Mouse (Mus musculus): ENCODE results near the gene Xlr4c. TPM values are rescaled to one million over a fixed set of nuclear protein-coding genes. Genes with fewer than 3 reads are reported as not detected.
"Not testable (repeated sequence)": the region's sequence is repeated elsewhere in the genome, so short reads cannot be mapped to it uniquely, and the experiment has no call there.

Gene Xlr4c
- polyA plus RNA-seq (2015; fragmentation: Nextera tagmentation; extraction: Ambion mirVana) = 0.40 and 0.63 TPM in 2 replicates

DNA sequence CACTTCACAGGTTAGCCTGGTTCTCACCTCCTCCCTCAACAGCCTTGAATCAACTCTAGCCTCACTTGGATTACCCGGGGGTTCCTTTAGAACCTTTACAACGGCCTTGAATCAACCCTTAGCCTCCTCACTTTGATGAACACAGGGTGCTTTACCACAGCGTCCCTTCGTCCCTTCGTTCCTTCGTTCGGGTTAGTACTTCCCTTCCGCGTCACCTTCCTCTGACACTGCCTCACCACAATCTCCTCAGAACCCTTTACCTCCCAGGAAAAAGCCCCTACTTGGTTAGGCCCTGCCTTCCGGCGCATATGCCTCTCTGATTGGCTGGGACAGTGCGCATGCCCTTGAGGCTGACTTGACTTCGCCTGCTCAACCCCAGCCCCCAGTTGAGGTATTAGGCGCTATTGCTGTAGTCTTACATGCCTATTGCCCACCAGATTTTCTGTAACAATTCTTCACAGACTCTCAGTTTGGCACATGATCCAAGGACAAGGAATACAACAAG is at the start of gene Xlr4c:
TSS of gene Xlr4c (minus strand) at position 310 of the 505 bp plus-strand sequence.
- not testable (repeated sequence) for H3K27ac ChIP-seq (ENCODE audit: low read depth, low read length); ATAC-seq; H3K36me3 ChIP-seq (ENCODE audit: control insufficient read depth, insufficient read depth); H3K4me2 ChIP-seq (replicated peaks; ENCODE audit: low read depth); H3K9ac ChIP-seq (ENCODE audit: low read depth, low read length); H3K27me3 ChIP-seq (replicated peaks; ENCODE audit: control insufficient read depth, insufficient read depth, low read length); H3K4me3 ChIP-seq (ENCODE audit: low read depth, low read length); H3K9me3 ChIP-seq (ENCODE audit: control insufficient read depth); H3K4me1 ChIP-seq (replicated peaks; ENCODE audit: control insufficient read depth, insufficient read depth, low read length)
- WGBS = 84% methylated on average over 13 of the region's 14 CpGs

DNA sequence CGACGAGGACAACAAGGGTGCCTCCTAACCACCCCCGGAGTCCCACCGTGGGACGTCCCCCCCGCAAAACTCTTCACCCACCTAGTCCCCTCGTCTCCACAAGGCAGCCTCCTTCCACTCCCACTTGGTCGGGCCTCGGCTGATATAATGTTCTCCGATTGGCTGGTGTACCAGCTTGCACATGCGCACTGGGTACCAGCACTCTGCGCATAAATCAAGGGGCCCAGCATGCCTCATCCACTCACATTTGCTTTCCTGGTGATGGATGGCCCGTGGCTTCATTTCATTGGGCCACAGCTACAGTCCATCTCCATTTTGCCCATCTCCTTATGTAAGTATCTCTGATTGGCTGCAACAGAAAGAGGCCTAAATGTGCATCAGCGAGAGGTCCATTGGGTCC is 22.3 kb upstream of the Xlr4c start, which contains the start of gene Xlr3c:
TSS of gene Xlr3c (minus strand) at position 121 of the 400 bp plus-strand sequence.
- H3K4me2 ChIP-seq (replicated peaks; ENCODE audit: low read depth); H3K4me3 ChIP-seq (ENCODE audit: low read depth, low read length); H3K27me3 ChIP-seq (replicated peaks; ENCODE audit: control insufficient read depth, insufficient read depth, low read length); H3K36me3 ChIP-seq (ENCODE audit: control insufficient read depth, insufficient read depth); H3K9me3 ChIP-seq (ENCODE audit: control insufficient read depth); H3K4me1 ChIP-seq (replicated peaks; ENCODE audit: control insufficient read depth, insufficient read depth, low read length); H3K27ac ChIP-seq (ENCODE audit: low read depth, low read length); ATAC-seq; H3K9ac ChIP-seq (ENCODE audit: low read depth, low read length): not testable (repeated sequence)
- WGBS = 89% methylated on average over 14 of the region's 14 CpGs

DNA sequence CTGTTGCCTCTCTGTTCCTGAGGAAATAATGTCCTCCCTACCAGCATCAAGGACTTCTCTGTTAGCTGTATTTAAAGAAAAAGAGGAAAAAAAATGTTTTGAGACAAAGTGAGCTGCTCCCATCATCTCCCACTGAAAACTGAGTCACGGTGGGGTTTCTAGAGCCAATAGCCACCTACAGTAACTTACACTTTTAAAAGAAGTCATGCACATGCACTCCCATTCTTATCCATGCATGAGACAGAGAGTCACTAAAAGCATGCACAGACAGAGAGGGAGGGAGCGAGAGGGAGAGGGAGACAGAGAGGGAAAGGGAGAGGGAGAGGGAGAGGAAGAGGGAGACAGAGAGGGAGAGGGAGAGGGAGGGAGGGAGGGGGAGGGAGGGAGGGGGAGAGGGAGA is 19.5 kb upstream of the Xlr4c start:
- not testable (repeated sequence) for H3K9ac ChIP-seq (ENCODE audit: low read depth, low read length); H3K4me3 ChIP-seq (ENCODE audit: low read depth, low read length); ATAC-seq; H3K27me3 ChIP-seq (replicated peaks; ENCODE audit: control insufficient read depth, insufficient read depth, low read length); H3K36me3 ChIP-seq (ENCODE audit: control insufficient read depth, insufficient read depth); H3K27ac ChIP-seq (ENCODE audit: low read depth, low read length); H3K4me1 ChIP-seq (replicated peaks; ENCODE audit: control insufficient read depth, insufficient read depth, low read length); H3K4me2 ChIP-seq (replicated peaks; ENCODE audit: low read depth); H3K9me3 ChIP-seq (ENCODE audit: control insufficient read depth)
- WGBS = 78% methylated on average over 1 of the region's 2 CpGs

DNA sequence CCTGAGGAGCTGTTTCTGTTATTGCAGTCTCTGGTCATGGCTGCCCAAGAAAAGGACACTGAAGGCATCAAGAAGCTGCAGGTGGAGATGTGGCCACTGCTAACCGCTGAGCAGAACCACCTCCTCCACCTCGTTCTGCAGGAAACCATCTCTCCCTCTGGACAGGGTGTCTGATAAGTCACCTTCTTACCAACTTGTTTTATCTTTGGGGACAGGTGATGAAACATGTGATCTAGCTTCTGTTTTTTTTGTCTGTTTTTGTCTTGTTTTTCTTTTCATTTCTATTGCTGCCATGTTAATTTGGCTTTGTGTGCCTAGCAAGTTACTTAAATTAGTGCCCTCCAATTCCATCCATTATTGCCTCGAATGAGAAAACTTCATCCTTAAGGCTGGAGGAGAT is 13.6 kb downstream of the Xlr4c start:
- WGBS = 28% methylated on average over 3 of the region's 3 CpGs
- Histone ChIP-seq H3K4me1 (replicated peaks; ENCODE audit: control insufficient read depth, insufficient read depth, low read length) (no peaks in the 10 kb centered on the region), H3K4me3 (ENCODE audit: low read depth, low read length) (peak overlapping the region; percentile 60), H3K36me3 (ENCODE audit: control insufficient read depth, insufficient read depth) (no peaks in the 10 kb centered on the region), H3K27ac (ENCODE audit: low read depth, low read length) (no peak overlapping the region), H3K4me2 (replicated peaks; ENCODE audit: low read depth) (peak overlapping the region; percentile 77), H3K9me3 (ENCODE audit: control insufficient read depth) (no peaks in the 10 kb centered on the region), H3K9ac (ENCODE audit: low read depth, low read length) (peak overlapping the region; percentile 62; the same call in 1 of the 2 replicates), H3K27me3 (replicated peaks; ENCODE audit: control insufficient read depth, insufficient read depth, low read length) (no peaks in the 10 kb centered on the region)
- no peak for TF ChIP-seq CTCF (IDR thresholded peaks at IDR 0.05; ENCODE audit: low read depth)
- ATAC-seq = no peak

DNA sequence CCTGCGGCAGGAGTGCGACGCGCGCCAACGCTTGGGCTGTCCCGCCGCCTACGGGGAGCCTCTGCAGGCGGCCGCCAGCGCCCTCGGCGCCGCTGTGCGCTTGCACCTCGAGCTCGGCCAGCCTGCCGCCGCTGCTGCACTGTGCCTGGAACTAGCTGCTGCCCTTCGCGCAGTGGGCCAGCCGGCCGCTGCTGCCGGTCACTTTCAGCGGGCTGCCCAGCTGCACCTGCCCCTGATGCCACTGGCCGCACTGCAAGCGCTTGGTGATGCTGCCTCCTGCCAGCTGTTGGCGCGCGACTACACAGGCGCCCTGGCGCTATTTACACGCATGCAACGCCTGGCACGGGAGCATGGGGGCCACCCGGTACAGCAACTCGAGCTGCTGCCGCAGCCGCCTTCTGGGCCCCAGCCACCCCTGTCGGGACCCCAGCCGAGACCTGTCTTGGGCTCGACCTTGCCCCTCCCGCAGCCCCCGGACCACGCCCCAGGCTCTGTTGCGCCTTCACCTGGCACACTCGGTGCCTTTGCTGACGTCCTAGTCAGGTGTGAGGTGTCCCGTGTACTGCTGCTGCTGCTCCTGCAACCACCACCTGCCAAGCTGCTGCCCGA is 14.2 kb downstream of the Xlr4c start:
- WGBS = 16% methylated on average over 37 of the region's 51 CpGs
- Histone ChIP-seq H3K9me3 (ENCODE audit: control insufficient read depth) (no peaks in the 10 kb centered on the region), H3K9ac (ENCODE audit: low read depth, low read length) (peak overlapping the region; percentile 62), H3K36me3 (ENCODE audit: control insufficient read depth, insufficient read depth) (no peaks in the 10 kb centered on the region), H3K4me2 (replicated peaks; ENCODE audit: low read depth) (peak overlapping the region; percentile 77), H3K27me3 (replicated peaks; ENCODE audit: control insufficient read depth, insufficient read depth, low read length) (no peaks in the 10 kb centered on the region), H3K27ac (ENCODE audit: low read depth, low read length) (peak overlapping the region; percentile 94), H3K4me3 (ENCODE audit: low read depth, low read length) (peak overlapping the region; percentile 60), H3K4me1 (replicated peaks; ENCODE audit: control insufficient read depth, insufficient read depth, low read length) (no peaks in the 10 kb centered on the region)
- TF ChIP-seq CTCF (IDR thresholded peaks at IDR 0.05; ENCODE audit: low read depth) = peak; percentile 45
- peak; percentile 63 for ATAC-seq

DNA sequence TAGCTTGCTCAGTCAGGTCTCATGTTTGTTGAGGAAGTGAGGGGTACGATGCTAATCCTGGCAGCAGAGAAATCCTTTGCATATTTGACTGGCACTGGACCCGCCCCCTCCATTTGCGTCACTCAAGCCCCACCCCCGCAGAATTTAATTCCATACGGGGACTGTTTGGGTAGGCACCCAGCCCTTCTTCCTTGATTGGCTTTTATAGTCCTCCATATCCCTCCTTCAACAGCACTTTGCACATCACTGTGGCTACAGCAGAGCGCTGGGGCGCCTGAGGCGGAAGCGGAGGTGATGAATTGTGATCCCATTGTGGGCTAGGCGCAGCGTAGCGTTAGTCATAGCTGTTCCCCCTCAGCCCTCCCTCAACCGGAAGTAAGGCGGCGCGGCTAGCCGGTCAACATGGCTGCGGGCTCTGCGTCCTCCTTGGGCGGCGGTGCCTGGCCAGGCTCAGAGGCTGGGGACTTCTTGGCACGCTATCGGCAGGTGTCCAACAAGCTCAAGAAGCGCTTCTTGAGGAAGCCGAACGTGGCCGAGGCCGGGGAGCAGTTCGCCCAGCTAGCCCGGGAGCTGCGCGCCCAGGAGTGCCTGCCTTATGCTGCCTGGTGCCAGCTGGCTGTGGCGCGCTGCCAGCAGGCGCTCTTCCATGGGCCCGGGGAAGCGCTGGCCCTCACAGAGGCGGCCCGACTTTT is 14.9 kb downstream of the Xlr4c start, which contains the start of gene F8a:
TSS of gene F8a (plus strand) at position 378 of the 692 bp plus-strand sequence.
- Histone ChIP-seq H3K9me3 (ENCODE audit: control insufficient read depth) (no peaks in the 10 kb centered on the region), H3K27ac (ENCODE audit: low read depth, low read length) (peak within 1 kb of the TSS; percentile 94), H3K4me3 (ENCODE audit: low read depth, low read length) (peak within 1 kb of the TSS; percentile 60), H3K9ac (ENCODE audit: low read depth, low read length) (peak within 1 kb of the TSS; percentile 62), H3K36me3 (ENCODE audit: control insufficient read depth, insufficient read depth) (no peaks in the 10 kb centered on the region), H3K4me1 (replicated peaks; ENCODE audit: control insufficient read depth, insufficient read depth, low read length) (no peaks in the 10 kb centered on the region), H3K4me2 (replicated peaks; ENCODE audit: low read depth) (peak within 1 kb of the TSS; percentile 77), H3K27me3 (replicated peaks; ENCODE audit: control insufficient read depth, insufficient read depth, low read length) (no peaks in the 10 kb centered on the region)
- no peak for TF ChIP-seq CTCF (IDR thresholded peaks at IDR 0.05; ENCODE audit: low read depth)
- ATAC-seq = peak; percentile 95
- WGBS = 17% methylated on average over 37 of the region's 39 CpGs
